Mouse (Mus musculus): Measurements from ENCODE around the gene Psme1. TPM values are rescaled to one million over a fixed set of nuclear protein-coding genes. Genes with fewer than 3 reads are reported as not detected.

Gene Psme1
- total and polyA plus RNA-seq, 3 experiments = 85.9 to 205 TPM; not detected in 1

DNA sequence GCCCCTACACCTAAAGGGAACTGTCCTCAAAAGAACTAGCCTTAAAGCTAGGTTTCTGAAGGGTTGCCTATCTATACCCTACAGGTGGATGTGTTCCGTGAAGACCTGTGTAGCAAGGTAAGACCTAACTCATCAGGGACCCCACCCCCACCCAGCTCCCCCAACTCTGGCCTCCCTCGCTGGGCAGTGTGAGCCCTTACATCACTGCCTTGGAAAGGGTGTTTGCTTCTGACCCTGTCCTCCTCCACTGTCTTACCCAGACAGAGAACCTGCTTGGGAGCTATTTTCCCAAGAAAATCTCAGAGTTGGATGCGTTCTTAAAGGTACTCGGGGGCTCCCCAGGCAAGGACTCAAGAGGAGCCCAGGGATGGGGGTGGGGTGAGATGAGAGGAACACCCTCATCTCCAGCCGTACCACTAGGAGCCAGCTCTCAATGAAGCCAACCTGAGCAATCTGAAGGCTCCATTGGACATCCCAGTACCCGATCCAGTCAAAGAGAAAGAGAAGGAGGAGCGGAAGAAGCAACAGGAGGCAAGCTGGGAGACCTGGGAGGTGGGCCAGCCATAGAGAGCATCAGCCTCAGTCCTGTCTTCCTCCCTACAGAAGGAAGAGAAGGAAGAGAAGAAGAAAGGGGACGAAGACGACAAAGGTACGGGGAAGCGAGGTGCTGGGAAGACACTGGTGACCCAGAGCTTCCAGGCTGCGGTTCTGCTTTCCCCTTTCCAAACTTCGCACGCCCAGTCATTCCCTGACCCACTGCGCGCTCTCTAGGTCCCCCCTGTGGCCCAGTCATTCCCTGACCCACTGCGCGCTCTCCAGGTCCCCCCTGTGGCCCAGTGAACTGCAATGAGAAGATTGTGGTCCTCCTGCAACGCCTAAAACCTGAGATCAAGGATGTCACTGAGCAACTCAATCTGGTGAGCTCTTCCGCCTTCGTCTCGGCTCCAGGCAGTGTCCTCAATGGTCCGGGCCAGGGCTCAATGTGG is 1.9 kb downstream of the Psme1 start:
- H3K4me3 ChIP-seq (ENCODE audit: control insufficient read depth in 1 of 2, insufficient read depth in 1 of 2, low read depth in 2 of 2, low read length in 2 of 2) = no peak overlapping the region
- peaks cover 0 to 16% of the 10 kb centered on the region in 2 experiments; a peak in 2 of 4 replicates for H3K36me3 ChIP-seq (ENCODE audit: control insufficient read depth in 1 of 2, insufficient read depth in 2 of 2, low read length in 2 of 2)
- H3K9ac ChIP-seq (ENCODE audit: control insufficient read depth, low read depth, low read length, poor library complexity, severe bottlenecking) = no peak overlapping the region
- H3K27ac ChIP-seq (ENCODE audit: control insufficient read depth, low read depth, low read length) = no peak overlapping the region
- peaks cover 3 to 18% of the 10 kb centered on the region in 2 experiments for H3K4me1 ChIP-seq (ENCODE audit: control insufficient read depth in 1 of 2, insufficient read depth in 2 of 2, low read length in 2 of 2)
- no peaks in the 10 kb centered on the region for H3K9me3 ChIP-seq (replicated peaks; ENCODE audit: insufficient read depth, low read length)
- TF ChIP-seq MYC (IDR thresholded peaks at IDR 0.05; ENCODE audit: low read depth, low read length) (no peak), ZKSCAN1 (IDR thresholded peaks at IDR 0.05; ENCODE audit: low read depth, low read length) (peak; percentile 97), RAD21 (IDR thresholded peaks at IDR 0.05; ENCODE audit: low read depth, low read length) (no peak), MAZ (IDR thresholded peaks at IDR 0.05; ENCODE audit: low read depth, low read length) (no peak)
- H3K79me2 ChIP-seq (ENCODE audit: control insufficient read depth, insufficient read depth, low read length, poor library complexity) = peaks cover 11% of the 10 kb centered on the region
- no peaks in the 10 kb centered on the region for H3K27me3 ChIP-seq (ENCODE audit: control insufficient read depth in 1 of 2, insufficient read depth in 2 of 2, low read length in 2 of 2)
- DNase-seq (ENCODE audit: low read depth, low spot score) = no peak

DNA sequence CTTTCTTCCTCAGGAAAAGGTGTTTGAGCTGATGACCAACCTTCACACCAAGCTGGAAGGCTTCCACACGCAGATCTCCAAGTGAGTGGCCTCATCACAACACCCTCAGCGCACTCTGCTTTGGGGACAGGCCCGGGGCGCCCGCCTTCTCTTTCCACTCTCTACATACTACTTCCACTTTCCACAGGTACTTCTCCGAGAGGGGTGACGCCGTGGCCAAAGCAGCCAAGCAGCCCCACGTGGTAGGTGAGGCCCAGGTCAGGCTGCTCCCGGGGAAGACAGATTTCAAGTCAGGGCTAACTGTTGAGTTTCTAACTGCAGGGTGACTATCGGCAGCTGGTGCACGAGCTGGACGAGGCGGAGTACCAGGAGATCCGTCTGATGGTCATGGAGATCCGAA is 2.8 kb downstream of the Psme1 start:
- Histone ChIP-seq H3K27me3 (ENCODE audit: control insufficient read depth in 1 of 2, insufficient read depth in 2 of 2, low read length in 2 of 2) (no peaks in the 10 kb centered on the region), H3K79me2 (ENCODE audit: control insufficient read depth, insufficient read depth, low read length, poor library complexity) (peaks cover 12% of the 10 kb centered on the region), H3K4me1 (ENCODE audit: control insufficient read depth in 1 of 2, insufficient read depth in 2 of 2, low read length in 2 of 2) (peaks cover 3 to 22% of the 10 kb centered on the region in 2 experiments), H3K27ac (ENCODE audit: control insufficient read depth, low read depth, low read length) (no peak overlapping the region), H3K4me3 (ENCODE audit: control insufficient read depth in 1 of 2, insufficient read depth in 1 of 2, low read depth in 2 of 2, low read length in 2 of 2) (no peak overlapping the region), H3K9me3 (replicated peaks; ENCODE audit: insufficient read depth, low read length) (no peaks in the 10 kb centered on the region), H3K36me3 (ENCODE audit: control insufficient read depth in 1 of 2, insufficient read depth in 2 of 2, low read length in 2 of 2) (peaks cover 0 to 21% of the 10 kb centered on the region in 2 experiments; a peak in 2 of 4 replicates), H3K9ac (ENCODE audit: control insufficient read depth, low read depth, low read length, poor library complexity, severe bottlenecking) (no peak overlapping the region)
- no peak for DNase-seq (ENCODE audit: low read depth, low spot score)
- no peak for TF ChIP-seq CHD2 (IDR thresholded peaks at IDR 0.05; ENCODE audit: low read length)
- no peak for TF ChIP-seq UBTF (IDR thresholded peaks at IDR 0.05; ENCODE audit: borderline replicate concordance, insufficient read depth, low read depth, low read length)
- no peak for TF ChIP-seq MYB (IDR thresholded peaks at IDR 0.05; ENCODE audit: low read depth, low read length)
- TF ChIP-seq CHD1 (IDR thresholded peaks at IDR 0.05; ENCODE audit: low read depth, low read length) = no peak
- no peak for TF ChIP-seq MAX (IDR thresholded peaks at IDR 0.05; ENCODE audit: low read length)
- no peak for TF ChIP-seq JUND (IDR thresholded peaks at IDR 0.05; ENCODE audit: low read depth, low read length)
- no peak for TF ChIP-seq TAL1 (IDR thresholded peaks at IDR 0.05; ENCODE audit: low read length)
- no peak for TF ChIP-seq ETS1 (IDR thresholded peaks at IDR 0.05; ENCODE audit: low read depth, low read length)
- no peak for TF ChIP-seq ZC3H11A (IDR thresholded peaks at IDR 0.05; ENCODE audit: low read depth, low read length)
- TF ChIP-seq POLR2A (IDR thresholded peaks at IDR 0.05; ENCODE audit: control insufficient read depth in 1 of 2, insufficient read depth in 1 of 2, low read depth in 1 of 2, low read length in 2 of 2, poor library complexity in 1 of 2) = no peak
- TF ChIP-seq EP300 (IDR thresholded peaks at IDR 0.05; ENCODE audit: low read depth in 1 of 2, low read length in 2 of 2) = no peak
- no peak for TF ChIP-seq HCFC1 (IDR thresholded peaks at IDR 0.05; ENCODE audit: low read depth, low read length)
- no peak for TF ChIP-seq ZMIZ1 (IDR thresholded peaks at IDR 0.05; ENCODE audit: low read depth, low read length)
- no peak for TF ChIP-seq GATA1 (IDR thresholded peaks at IDR 0.05; ENCODE audit: low read depth, low read length)
- TF ChIP-seq ZNF384 (IDR thresholded peaks at IDR 0.05; ENCODE audit: low read depth, low read length) = no peak
- no peak for TF ChIP-seq USF2 (IDR thresholded peaks at IDR 0.05; ENCODE audit: borderline replicate concordance in 1 of 2, insufficient read depth in 1 of 2, low read depth in 1 of 2, low read length in 2 of 2)
- TF ChIP-seq NRF1 (IDR thresholded peaks at IDR 0.05; ENCODE audit: insufficient read depth, low read depth, low read length, poor library complexity, severe bottlenecking) = no peak
- no peak for TF ChIP-seq MAZ (IDR thresholded peaks at IDR 0.05; ENCODE audit: low read depth, low read length)
